Mouse (Mus musculus): ENCODE data around the gene Misp. TPM values are rescaled to one million over a fixed set of nuclear protein-coding genes. Genes with fewer than 3 reads are reported as not detected.

Gene Misp
- polyA plus RNA-seq (2012; rRNA removed): 267 and 317 TPM in 2 replicates

DNA sequence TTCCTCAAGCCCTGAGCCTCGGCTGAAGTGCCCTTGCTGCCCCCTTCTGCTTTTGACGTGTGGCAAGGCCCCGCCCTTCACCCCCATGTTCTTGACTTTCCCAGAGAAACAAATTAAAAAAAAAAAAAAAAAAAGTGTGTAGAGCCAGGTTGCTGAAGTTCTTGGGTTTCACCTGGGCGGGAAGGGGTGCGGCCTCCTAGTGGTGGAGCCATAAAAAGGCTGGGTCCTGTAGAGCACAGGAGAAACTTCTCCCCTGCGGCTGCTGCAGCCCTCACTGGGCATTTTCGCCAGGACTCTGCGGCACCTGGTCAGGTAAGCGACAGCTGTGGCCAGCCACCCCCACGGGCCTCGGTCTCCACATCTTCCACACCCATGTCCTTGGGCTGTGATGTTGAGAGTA lies at the start of gene Misp:
Gene Misp, plus strand, starts transcription at position 208 of the 400 bp plus-strand sequence.

DNA sequence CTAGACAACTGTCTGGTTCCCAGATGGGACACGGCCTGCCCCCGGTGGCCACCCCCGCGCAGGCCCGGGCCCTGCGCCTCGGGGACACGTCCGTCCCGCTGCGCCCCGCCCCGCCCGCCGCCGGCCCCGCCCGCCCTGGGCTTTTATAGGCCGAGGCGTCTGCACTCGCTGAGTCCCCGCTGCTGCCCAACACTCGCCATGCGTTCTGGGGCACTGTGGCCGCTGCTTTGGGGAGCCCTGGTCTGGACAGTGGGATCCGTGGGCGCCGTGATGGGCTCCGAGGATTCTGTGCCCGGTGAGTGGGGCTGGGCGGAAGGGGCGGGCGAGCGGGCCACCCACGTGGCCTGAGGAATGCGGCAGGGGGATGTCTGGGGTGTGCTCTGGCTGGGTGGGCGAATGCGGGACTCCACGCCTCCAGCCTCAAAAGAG lies 43.7 kb upstream of the Misp start, which contains the start of gene Fstl3:
Gene Fstl3, plus strand, starts transcription at position 170 of the 429 bp plus-strand sequence.

DNA sequence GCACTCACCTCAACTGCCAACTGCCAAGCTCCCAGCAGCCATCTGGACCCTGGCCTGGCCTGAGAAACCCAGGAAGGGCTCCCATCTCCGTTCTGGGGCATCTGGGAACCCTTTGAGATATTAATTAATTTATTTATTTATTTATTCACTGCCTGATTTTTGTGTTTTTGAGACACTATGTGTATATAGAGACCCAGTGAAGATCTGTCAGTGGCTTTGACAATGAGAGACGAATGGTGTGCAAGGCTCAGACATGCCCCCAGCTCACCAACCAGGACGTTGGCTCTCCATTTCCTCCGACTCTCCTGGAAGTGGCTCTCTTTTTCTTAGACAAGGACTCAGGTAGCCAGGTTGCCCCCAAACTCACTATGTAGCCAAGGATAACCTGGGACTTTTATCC lies 29.9 kb upstream of the Misp start, which contains the start of gene Prss57:
Gene Prss57, minus strand, starts transcription at position 101 of the 400 bp plus-strand sequence.

DNA sequence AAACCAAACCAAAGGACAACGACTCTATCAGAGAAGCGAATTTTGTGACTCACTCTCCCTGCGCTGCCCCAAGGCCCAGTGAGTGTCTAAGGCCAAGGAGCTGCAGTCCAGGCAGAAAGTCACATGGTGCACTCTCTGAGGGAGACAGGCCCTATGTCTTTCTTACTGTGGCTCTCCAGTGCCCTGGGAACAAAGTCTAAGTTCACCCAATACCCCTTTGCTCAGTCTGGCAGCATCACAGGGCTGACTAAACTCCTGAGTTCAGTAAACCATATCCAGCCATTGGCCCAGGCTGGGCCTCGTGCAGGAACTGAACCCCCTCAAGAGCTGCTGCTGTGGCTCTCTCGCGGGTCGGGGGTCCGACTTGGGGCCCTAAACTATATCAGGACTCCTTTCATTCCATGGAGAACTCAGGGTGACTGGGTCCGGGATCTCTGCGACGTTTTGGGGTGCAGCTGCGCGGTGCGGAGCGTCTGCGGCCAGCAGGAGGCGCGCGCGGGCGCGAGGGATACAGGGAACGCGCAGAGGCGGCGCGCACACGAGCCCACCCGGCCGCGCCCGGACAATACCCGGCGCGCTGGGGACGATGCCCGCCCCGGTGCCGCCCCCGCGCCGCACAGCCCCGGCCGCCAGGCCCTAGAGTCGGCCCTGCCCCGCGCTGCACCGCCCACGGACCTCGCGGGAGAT lies 27.6 kb upstream of the Misp start, which contains the start of gene Palm:
Gene Palm, plus strand, starts transcription at position 522 of the 687 bp plus-strand sequence.

DNA sequence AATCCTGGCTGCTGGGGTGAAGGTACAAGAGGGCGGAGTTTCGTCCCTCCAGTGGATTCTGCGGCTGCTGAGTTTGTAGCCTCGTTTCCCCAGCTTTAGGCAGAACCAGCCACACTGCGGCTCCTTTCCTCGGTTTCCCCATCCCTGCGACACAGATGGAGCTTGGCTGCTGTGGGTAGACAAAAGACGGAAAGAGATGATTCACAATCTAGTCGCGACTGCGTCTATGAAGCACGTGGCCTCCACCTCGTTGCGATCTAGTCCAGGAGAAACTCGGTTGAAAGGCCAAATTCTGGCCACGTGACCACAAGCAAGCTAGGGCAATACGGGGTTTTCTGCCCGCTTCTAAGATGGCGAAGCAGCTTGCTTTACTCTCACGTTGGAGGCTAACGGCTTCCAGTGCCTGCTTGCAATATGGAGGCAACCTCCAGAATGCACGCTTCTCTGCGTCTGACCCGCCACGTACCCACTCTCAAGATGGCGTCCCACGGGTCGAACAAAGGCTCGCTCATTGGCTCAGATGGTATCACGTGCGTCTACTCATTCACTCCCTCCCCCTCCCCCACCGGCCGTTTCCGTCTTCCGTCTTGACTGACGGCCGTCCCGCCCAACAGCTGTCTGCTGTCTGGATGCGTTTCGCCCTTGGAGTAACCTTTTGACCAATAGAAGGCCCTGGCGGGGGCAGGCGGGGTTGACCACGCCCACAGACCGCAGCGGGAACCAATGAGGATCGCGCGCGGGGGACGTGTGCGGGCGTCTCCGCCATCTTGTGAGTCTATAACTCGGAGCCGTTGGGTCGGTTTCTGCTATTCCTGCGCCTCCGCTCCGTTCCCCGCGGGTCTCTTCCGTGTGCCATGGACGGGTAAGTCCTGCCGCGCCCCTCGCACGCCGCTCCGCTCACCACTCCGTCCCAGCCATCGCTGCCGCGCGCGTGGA lies 33.3 kb downstream of the Misp start, which contains the start of gene Ptbp1:
Gene Ptbp1, plus strand, starts transcription at position 568 of the 936 bp plus-strand sequence.

DNA sequence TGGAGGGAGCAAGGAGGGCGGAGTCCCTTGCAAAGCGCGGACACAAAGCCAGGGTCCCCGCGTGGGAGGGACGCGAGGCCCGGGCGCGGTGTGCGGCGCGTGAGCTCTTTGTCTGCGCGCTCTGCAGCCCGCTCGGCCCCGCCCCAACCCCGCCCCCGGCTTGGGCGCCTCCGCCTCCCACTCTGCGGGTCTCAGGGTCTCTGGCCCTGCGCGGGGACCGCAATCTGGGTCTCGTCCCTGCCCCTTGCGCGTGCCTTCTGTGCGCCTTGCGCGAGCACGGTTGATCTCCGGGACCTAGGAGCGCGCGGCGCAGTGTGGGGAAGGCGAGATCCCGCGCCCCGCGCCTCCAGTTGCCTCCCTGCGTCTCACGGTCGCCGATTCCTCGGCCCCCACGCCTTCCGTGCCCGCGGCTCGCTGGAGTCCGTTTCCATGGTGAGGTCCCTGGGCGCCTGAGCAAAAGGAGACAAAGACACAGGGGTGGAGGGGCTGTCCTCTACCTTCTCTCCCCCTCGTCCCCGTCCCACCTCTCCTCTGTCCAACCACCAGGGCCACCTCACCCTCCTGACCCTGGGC lies 53.6 kb downstream of the Misp start, which contains the start of the genes Prtn3 and Plppr3:
Gene Prtn3, plus strand, starts transcription at position 187 of the 573 bp plus-strand sequence.
Gene Plppr3, minus strand, starts transcription at position 345 of the 573 bp plus-strand sequence.

Other genes starting within 250 kb of the Misp start
- gene Theg, start 233.7 kb upstream of the Misp start, polyA plus RNA-seq (2012; rRNA removed): not detected in 2 replicates
- gene C2cd4c, start 207.0 kb upstream of the Misp start, polyA plus RNA-seq (2012; rRNA removed): 2.9 and 3.5 TPM in 2 replicates
- 4.8 and 5.3 TPM in 2 replicates for gene Shc2, start 183.1 kb upstream of the Misp start, polyA plus RNA-seq (2012; rRNA removed)
- gene Odf3l2, start 175.3 kb upstream of the Misp start, polyA plus RNA-seq (2012; rRNA removed): not detected in 2 replicates
- gene Madcam1, start 156.4 kb upstream of the Misp start, polyA plus RNA-seq (2012; rRNA removed): 6.3 and 9.1 TPM in 2 replicates
- 105 and 121 TPM in 2 replicates for gene Tpgs1, start 151.6 kb upstream of the Misp start, polyA plus RNA-seq (2012; rRNA removed)
- gene Cdc34, start 138.8 kb upstream of the Misp start, polyA plus RNA-seq (2012; rRNA removed): 155 and 246 TPM in 2 replicates
- 0.47 and 0.66 TPM in 2 replicates for gene Gzmm, start 132.0 kb upstream of the Misp start, polyA plus RNA-seq (2012; rRNA removed)
- 1,066 and 1,188 TPM in 2 replicates for gene Bsg, start 116.5 kb upstream of the Misp start, polyA plus RNA-seq (2012; rRNA removed)
- 23.7 and 26.9 TPM in 2 replicates for gene Hcn2, start 104.4 kb upstream of the Misp start, polyA plus RNA-seq (2012; rRNA removed)
- 71.0 and 77.4 TPM in 2 replicates for gene Polrmt, start 74.4 kb upstream of the Misp start, polyA plus RNA-seq (2012; rRNA removed)
- gene Fgf22, start 65.9 kb upstream of the Misp start, polyA plus RNA-seq (2012; rRNA removed): 0.13 TPM in 1 of 2 replicates, not detected in the other
- 192 and 253 TPM in 2 replicates for gene Rnf126, start 54.0 kb upstream of the Misp start, polyA plus RNA-seq (2012; rRNA removed)
- gene Fstl3, start 43.7 kb upstream of the Misp start, polyA plus RNA-seq (2012; rRNA removed): 42.9 and 43.6 TPM in 2 replicates
- gene Prss57, start 30.0 kb upstream of the Misp start, polyA plus RNA-seq (2012; rRNA removed): 0.06 and 0.23 TPM in 2 replicates
- gene Palm, start 27.4 kb upstream of the Misp start, polyA plus RNA-seq (2012; rRNA removed): 35.1 and 37.1 TPM in 2 replicates
- gene Ptbp1, start 33.4 kb downstream of the Misp start, polyA plus RNA-seq (2012; rRNA removed): 273 and 314 TPM in 2 replicates
- gene Prtn3, start 53.5 kb downstream of the Misp start, polyA plus RNA-seq (2012; rRNA removed): 2.2 and 2.6 TPM in 2 replicates
- gene Plppr3, start 53.6 kb downstream of the Misp start, polyA plus RNA-seq (2012; rRNA removed): 4.2 and 6.4 TPM in 2 replicates
- gene Elane, start 65.3 kb downstream of the Misp start, polyA plus RNA-seq (2012; rRNA removed): 0.15 TPM in 1 of 2 replicates, not detected in the other
- gene Cfd, start 69.9 kb downstream of the Misp start, polyA plus RNA-seq (2012; rRNA removed): 295 and 596 TPM in 2 replicates
- 82.9 and 84.0 TPM in 2 replicates for gene Med16, start 87.9 kb downstream of the Misp start, polyA plus RNA-seq (2012; rRNA removed)
- not detected in 2 replicates for gene Gm26602, start 89.9 kb downstream of the Misp start, polyA plus RNA-seq (2012; rRNA removed)
- 9.5 and 12.7 TPM in 2 replicates for gene Kiss1r, start 96.0 kb downstream of the Misp start, polyA plus RNA-seq (2012; rRNA removed)
- gene R3hdm4, start 100.2 kb downstream of the Misp start, polyA plus RNA-seq (2012; rRNA removed): 358 and 384 TPM in 2 replicates
- 7.1 and 9.2 TPM in 2 replicates for gene Arid3a, start 106.1 kb downstream of the Misp start, polyA plus RNA-seq (2012; rRNA removed)
- 43.3 and 45.7 TPM in 2 replicates for gene Wdr18, start 139.2 kb downstream of the Misp start, polyA plus RNA-seq (2012; rRNA removed)
- gene Grin3b, start 149.7 kb downstream of the Misp start, polyA plus RNA-seq (2012; rRNA removed): not detected in 2 replicates
- gene Tmem259, start 163.3 kb downstream of the Misp start, polyA plus RNA-seq (2012; rRNA removed): 384 and 485 TPM in 2 replicates
- 79.8 and 98.8 TPM in 2 replicates for gene Cnn2, start 167.6 kb downstream of the Misp start, polyA plus RNA-seq (2012; rRNA removed)
- 40.3 and 43.6 TPM in 2 replicates for gene Abca7, start 175.5 kb downstream of the Misp start, polyA plus RNA-seq (2012; rRNA removed)
- gene Arhgap45, start 195.7 kb downstream of the Misp start, polyA plus RNA-seq (2012; rRNA removed): 24.6 and 25.0 TPM in 2 replicates
- 179 and 185 TPM in 2 replicates for gene Polr2e, start 218.8 kb downstream of the Misp start, polyA plus RNA-seq (2012; rRNA removed)
- 332 and 514 TPM in 2 replicates for gene Gpx4, start 226.2 kb downstream of the Misp start, polyA plus RNA-seq (2012; rRNA removed)